Mouse (Mus musculus) frontal cortex, postnatal 14 days (tissue): ENCODE data around the gene Tctex1d4.

Experiments
- DNase-seq, 2 experiments: peaks; one replicate each; pipeline ENCODE4 v3.0.0; 2022; ENCODE audit warnings: low spot score in 2 of 2

Gene Tctex1d4

DNA sequence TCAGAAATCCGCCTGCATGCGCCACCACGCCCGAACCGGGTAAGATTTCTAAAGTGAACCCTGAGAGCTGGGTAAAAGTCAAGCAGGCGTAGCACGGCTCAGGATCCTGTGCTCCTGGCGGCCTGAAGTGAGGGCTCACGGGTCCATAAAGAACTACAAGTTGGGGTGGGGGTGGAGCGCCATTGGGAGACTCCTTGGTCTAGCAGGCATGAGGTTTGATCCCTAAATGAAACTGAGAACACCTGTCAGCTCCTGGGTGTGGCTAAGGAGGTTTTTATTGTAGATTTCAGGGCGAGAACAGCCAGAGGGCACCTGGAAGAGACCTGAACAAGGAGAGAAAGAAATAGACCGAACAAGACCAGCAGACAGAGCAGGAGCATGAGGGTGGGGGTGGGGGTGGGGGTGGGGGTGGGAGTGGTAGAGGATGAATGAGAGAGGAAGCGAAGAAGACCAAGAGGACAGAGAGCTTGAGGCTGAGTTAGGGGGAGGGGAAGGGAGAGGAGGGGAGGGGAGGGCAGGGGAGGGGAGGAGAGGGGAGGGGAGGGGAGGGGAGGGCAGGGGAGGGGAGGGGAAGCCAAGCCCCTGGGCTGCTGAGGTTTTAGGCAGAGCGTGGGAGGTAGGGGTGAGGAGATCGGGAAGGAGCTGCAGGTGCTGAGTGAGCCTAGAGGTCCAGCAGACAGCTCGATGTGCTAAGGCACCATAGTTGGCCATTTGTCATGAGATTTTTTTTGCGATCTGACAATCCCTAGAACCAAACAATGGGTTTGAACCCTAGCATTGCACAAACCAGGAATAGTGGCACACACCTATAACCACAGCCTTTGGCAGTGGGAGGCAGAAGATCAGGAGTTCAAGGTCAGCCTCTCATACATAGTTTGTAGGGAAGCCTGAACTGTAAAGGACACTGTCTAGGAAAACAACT, 12.0 kb downstream of the Tctex1d4 start:
- DNase-seq = no peak

DNA sequence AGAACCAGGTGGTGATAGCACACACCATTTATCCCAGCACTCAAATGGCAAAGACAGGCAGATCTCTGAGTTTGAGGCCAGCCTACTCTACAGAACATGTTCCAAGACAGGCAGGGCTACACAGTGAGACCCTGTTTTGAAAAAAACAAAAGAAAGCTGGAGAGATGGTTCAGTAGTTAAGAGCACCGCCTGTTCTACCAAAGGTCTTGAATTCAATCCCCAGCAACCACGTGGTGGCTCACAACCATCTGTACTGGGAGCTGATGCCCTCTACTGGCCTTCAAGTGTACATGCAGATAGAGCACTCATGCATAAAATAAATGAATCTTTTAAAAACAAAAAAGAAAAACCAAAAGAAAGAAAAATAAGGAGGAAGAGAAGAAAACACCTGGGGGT, 12.6 kb downstream of the Tctex1d4 start:
- no peak for DNase-seq

DNA sequence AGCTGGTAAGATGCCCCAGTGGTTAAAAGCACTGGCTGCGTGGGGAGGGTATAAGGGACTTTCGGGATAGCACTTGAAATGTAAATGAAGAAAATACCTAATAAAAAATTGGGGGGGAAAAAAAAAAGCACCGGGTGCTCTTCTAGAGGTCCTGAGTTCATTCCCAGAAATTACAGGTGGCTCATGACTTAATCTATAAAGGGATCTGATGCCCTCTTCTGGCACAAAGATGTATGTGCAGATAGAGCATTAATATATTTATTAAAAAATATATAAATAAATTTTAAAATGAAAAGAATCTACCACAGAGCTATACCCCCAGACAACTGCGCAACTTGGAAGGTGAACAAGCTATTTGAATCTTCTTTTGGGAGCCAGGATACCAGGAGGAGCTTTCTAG, 14.0 kb downstream of the Tctex1d4 start:
- DNase-seq = no peak

DNA sequence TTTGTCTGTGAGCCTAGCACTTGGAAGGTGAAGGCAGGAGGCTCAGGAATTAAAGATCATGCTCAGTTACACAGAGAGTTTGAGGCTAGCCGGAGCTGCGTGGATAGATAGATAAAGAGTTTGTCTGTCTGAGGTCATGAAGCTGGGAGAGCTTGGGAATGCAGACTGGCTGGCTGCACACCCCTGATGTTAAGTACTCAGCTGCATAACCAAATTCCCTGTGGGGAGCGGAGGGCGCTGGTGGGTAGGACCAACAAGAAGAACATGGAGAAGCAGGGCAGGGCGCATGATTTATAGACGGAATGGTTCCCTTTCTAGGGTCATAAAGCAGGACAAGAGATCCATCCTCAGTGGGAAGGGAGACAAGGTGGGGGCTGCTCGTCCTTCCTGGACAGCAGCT, 16.4 kb downstream of the Tctex1d4 start:
- no peak for DNase-seq

DNA sequence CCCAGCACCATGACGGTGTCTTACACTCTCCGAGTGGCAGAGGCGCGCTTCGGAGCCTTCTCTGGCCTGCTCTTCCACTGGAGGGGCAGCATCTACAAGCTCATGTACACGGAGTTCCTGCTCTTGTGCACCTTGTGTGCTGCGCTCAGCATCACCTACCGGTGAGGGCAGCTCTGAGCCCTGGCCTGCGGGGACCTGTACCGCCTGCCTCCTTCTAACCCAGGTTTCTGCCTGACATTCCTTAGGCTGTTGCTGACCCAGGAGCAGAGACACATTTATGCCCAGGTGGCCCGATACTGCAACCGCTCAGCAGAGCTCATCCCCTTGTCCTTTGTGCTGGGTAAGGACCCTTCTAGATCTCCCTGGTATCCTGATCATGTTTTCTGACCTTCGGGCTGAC, 18.7 kb downstream of the Tctex1d4 start:
- no peak for DNase-seq

DNA sequence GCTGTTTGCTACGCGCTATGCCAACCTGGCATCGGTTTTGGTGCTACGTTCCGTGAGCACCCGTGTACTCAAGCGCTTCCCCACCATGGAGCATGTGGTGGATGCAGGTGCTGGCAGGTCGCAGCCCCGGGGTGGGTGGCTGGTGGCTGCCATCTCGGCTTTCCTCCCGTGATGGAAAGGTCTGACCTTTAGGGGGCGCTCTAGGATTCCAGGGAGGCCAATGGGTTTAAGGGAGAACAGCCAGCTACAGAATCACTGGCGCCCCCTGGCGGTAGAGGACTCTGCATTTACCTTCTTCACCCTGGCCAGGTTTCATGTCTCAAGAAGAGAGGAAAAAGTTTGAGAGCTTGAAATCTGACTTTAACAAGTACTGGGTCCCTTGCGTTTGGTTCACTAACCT, 19.6 kb downstream of the Tctex1d4 start:
- DNase-seq = peak; percentile 52 to 67

DNA sequence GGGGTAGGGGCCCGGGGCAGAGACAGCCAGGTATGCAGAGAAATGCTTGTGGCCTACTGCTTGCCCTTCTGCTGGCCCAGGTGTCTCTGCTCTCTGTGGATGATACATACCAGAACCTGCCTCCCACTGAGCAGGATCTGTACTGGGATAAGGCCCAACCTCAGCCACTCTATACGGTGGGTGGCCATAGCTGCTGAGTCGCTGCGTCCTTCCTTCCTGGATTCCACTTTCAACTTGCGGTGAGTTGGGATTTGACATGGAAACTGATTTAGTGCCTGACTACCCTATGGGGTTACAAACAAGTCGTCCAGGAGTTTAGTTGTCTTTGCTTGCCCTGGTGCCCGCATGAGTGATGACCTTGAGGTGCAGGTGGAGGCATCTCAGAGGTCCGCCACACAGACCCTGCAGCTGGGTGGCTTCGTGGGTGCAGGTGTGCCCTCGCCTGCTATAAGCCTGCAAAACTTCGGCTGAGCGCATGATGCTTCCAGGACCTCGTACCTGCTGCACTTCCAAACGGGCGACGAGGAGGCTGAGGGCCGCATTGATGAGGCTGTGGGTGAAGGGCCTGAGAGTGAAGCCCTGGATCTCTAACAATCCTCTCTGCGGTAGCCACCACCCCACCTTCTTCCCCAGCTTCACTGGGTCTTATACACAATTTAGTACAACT, 21.6 kb downstream of the Tctex1d4 start:
- no peak for DNase-seq

DNA sequence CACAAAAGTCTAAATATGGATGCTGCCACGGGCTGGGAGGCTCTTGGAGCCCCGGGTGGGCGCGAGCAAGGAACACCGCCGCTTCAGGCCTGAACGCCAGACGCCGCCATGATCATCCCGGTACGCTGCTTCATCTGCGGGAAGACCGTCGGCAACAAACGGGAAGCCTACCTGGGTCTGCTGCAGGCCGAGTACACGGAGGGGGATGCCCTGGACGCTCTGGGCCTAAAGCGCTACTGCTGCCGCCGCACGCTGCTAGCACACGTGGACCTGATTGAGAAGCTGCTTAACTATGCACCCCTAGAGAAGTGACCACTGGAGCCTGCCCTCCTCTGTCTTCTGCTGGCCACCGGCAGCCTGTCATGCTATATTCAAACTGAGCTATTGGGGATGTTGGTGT, 22.2 kb downstream of the Tctex1d4 start:
- DNase-seq = no peak

DNA sequence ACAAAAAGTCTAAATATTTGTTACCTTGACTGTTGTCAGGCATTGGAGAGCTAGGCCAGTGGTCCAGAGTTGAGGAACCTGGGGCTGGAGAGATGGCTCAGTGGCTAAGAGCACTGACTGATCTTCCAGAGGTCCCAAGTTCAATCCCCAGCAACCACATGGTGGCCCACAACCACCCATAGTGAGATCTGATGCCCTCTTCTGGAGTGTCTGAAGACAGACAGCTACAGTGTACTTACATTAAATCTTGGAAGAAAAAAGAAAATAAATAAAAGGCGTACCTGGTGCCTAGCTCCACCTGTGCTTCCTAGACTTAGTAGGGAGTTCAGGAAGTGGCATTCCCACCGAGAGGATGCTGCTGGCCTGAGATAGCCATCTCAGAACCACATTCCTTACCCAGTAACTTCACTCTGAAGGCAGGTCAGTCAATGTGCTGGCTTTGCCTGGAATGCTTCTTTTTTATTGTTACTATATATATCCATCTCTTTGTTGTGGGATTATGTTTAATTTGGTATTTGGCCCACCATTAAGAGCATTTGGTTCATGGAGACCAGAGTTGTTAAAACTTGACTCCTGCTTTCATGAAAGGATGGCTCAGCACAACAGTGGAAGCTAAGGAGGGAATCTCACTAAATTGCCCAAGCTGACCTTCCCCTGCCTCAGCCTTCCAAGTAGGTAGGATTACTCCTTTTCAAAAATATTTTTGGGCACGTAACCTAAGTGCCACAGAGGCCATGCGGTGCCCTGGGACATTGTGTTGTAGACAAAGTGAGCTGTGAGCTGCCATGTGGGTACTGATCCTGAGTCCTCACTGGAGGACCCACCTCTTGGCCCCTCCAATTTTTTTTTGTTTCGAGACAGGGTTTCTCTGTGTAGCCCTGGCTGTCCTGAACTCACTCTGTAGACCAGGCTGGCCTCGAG, 23.0 kb downstream of the Tctex1d4 start:
- no peak for DNase-seq

DNA sequence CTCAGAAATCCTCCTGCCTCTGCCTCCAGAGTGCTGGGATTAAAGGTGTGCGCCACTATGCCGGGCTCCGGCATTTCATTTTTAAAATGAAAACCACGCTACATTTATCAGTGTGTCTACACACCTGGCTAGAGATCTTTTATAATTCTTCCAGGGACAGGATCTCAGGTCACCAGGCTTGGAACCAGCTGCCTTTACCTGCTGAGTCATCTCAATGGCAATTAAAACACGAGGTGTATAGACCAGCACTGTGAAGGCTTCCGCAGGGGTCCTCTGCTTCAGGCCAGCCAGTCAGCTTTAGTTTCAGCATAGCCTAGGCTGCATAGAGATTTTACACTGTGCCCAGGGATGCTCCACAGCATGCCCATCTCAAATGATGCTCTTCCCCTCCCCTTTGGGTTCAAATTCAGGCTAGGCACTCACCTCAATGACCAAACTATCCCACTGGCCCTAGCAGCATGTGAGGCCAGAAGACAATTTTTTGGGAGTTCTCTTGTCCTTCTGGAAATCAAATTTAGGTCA, 23.7 kb downstream of the Tctex1d4 start:
- no peak for DNase-seq

DNA sequence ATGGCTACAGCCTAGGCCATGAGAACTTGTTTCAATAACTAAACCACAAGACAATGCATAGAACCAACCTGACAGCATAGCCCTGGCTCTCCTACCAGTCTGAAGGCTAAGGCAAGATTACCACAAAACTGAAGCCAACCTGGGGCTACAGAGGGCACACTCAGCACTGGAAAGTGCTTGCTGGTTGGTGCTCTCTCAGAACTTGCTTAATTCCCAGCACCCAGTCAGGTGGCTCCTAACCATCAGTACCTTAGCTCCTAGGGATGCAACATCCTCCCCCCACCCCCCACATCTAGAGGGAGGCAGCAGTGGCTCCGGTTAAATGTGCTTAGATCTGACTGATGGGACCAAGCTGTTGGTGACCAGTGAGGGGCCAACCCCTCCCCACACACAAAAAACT, 24.8 kb downstream of the Tctex1d4 start:
- no peak for DNase-seq

DNA sequence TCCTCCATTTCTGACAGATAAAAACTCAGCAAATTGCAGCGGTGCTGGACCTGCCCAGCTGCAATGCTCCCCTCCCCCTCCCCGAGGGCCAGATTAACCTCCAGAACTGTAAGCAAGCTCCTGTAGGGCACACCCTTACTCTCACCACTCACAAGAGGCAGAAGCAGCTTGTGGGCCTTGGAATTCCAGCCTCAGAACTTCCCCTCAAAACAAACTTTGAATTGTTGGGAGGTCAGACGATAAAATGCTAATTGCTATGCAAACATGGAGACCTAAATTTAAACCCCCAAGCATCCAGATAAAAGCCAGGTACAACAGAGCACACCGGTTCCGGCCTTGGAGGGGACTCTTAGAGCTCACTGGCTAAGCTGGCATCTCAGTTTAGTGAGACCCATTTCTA, 26.1 kb downstream of the Tctex1d4 start:
- DNase-seq = no peak

DNA sequence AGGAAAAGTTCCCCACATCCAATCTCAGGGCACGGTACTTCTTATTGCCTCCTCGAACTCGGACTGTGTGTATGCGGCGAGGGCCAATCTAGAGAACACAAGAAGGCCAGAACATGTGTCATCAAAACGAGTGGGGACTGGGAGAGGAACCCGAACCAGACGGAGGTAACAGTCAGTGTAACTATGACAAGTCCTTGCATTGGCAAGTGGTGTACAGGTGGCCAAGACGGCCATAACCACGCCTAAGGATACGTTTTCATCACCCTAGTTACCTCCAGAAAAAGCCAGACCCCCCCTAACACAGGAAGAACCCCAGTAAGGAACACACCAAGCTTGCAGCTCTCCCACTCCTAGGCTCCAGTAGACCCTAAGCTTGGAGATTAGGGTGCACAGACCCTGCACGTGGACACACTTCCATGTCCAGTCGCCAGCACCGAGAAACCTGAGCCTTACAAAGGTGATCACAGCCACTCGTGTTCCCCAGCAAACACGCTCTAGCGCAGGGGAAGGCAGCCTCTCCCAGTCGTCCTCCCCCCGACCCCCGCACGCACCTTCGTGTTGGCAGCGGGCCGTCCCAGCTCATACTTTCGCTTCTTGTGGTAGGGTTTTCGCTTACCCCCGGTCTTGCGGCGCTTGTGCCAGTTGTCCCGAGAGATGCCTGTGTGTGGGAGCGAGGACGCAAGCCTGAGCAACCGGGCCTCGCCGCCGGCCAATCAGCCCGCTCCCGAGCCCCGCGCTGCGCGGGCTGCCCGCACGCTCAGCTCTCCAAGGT, 28.6 kb downstream of the Tctex1d4 start:
- no peak for DNase-seq

DNA sequence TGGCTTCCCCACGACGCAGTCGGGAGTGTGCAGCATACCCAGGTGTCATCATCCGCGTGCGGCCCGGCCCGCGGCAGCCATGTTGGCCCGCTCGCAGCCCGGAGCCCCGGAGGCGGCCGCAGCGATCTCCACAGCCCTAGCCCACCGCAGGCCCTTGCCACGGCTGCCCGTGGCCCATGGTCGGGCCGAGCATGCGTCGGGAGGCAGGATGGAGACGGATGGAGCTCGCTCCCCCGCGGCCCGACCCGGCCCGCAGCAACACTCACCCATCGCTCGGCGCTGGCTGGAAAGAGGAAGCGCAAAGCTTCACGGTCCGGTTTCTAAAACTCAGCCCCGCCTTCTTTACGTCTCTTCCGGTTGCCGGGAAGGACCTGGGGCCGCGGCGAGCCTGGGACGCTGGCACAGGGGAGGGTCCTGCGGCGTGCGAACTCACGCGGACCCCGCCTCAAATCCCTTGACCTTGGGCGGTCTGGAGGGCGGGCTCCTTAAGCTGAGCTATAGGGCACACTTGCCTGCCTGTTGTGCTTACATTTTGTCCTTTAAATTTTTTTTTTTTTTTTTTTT, 29.3 kb downstream of the Tctex1d4 start, which contains the start of gene Rps8:
TSS of gene Rps8 (minus strand) at position 452 of the 564 bp plus-strand sequence.
- peak; percentile 72 to 81 for DNase-seq

DNA sequence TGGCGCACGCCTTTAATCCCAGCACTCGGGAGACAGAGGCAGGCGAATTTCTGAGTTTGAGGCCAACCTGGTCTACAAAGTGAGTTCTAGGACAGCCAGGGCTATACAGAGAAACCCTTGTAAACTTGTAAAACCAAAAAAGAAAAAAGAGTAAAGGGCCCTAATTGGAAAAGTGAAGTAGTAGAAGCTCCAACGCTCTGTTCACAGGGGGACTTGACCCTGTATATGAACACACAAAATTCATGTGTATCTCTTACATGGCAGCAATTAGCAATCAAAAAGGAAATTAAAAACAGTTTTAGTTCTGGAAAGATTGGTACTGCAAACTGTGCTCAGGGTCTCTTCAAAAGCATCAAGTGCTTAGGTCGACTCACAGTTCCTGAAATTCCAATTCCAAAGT, 29.8 kb downstream of the Tctex1d4 start:
- DNase-seq = no peak

DNA sequence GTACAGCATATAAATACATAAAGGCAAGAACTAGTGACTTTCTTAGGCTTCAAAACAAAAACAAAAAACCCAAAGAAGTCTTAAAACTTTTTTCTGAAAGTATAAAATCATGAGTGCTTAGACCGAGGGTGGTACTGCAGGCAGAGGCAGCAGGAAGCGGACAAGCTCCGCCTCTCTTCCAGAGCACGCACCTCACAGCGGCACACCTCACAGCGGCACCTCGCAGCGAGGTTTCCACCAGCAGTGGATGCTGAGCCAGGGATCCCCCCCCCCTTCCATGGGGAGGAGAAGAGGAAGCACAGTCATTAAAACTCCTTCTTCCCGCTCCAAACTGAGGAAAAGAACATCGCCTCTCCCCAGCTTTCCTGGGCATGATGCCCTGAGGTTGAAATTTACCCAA, 33.1 kb downstream of the Tctex1d4 start:
- DNase-seq = no peak

DNA sequence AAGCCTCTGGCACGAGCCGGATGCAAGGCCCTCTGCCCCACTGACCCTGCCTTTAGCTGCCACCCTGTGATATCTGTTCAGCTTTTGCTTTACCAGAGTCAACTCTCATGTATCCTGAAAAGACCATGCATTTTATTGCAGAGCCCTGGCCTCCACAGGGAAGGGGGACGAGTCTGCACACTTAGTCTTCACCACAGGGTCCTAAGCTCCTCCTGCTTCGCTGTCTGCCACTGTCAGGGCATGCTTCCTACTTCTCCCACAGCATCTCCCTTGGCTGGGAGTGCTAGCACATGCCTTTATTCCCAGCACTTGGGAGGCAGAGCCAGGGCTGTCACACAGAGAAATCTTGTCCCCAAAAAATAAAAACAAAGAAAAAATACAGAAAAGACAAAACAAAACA, 34.6 kb downstream of the Tctex1d4 start:
- DNase-seq = no peak

DNA sequence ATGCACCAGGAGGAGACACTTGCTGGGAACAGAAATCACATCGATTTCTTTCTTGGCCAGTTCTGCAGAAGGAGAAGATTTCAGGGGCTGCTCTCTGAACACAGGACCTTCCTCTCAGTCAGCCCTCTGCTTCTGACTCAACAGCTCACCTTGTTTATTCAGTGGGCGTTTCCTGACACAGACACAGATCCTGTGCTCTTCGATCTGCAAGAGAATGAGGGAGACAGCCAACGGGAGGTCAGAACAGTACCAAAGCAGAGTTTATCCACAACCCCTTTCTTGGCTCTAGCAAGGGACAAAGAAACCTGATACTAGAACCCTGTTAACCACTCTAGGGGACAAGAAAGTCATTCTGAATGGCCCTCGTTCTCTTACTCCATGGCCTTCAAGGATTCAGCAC, 43.3 kb downstream of the Tctex1d4 start:
- no peak for DNase-seq
